Mouse (Mus musculus) MN1 (cell line): ENCODE measurements at regions not wholly inside any gene's neighbourhood (a gene's known extent, or its start where the extent isn't known, plus 50 kb on each side); places are given as distances from the start of the nearest gene placed in this dataset.

Source experiments
- DNase-seq: peaks from one replicate; pipeline ENCODE4 v3.0.0-alpha.2; 2016; ENCODE audit warnings: low spot score

GRCm38 (mm10) chr6:49641256-49641655 is 181.3 kb upstream of the Npy start:
- DNase-seq = no peak

GRCm38 (mm10) chr6:49654541-49655130 is 167.9 kb upstream of the Npy start:
- peak; percentile 47 for DNase-seq

GRCm38 (mm10) chr6:49655241-49655640 is 167.3 kb upstream of the Npy start:
- DNase-seq = no peak

GRCm38 (mm10) chr6:49656359-49657280 is 165.9 kb upstream of the Npy start:
- DNase-seq = peak; percentile 49

- DNase-seq = no peak
Measured at GRCm38 (mm10) chr6:49657988-49658387, 164.5 kb upstream of the Npy start.

- DNase-seq = no peak
Measured at GRCm38 (mm10) chr6:49670991-49671390, 151.5 kb upstream of the Npy start.

GRCm38 (mm10) chr6:49671912-49672311 is 150.6 kb upstream of the Npy start:
- DNase-seq = no peak

GRCm38 (mm10) chr6:49686776-49687175 is 135.7 kb upstream of the Npy start:
- DNase-seq = no peak

GRCm38 (mm10) chr6:49692032-49692539 is 130.4 kb upstream of the Npy start:
- no peak for DNase-seq

- no peak for DNase-seq
Measured at GRCm38 (mm10) chr6:49694851-49695250, 127.7 kb upstream of the Npy start.

- DNase-seq = peak; percentile 34
Measured at GRCm38 (mm10) chr6:49696990-49697389, 125.5 kb upstream of the Npy start.

- no peak for DNase-seq
Measured at GRCm38 (mm10) chr6:49701453-49701852, 121.1 kb upstream of the Npy start.

GRCm38 (mm10) chr6:49712980-49713379 is 109.5 kb upstream of the Npy start:
- no peak for DNase-seq

GRCm38 (mm10) chr6:49716520-49716919 is 106.0 kb upstream of the Npy start:
- peak; percentile 51 for DNase-seq

GRCm38 (mm10) chr6:49716945-49717344 is 105.6 kb upstream of the Npy start:
- no peak for DNase-seq

GRCm38 (mm10) chr6:49733191-49733590 is 89.3 kb upstream of the Npy start:
- DNase-seq = no peak

- DNase-seq = no peak
Measured at GRCm38 (mm10) chr6:49743157-49743556, 79.4 kb upstream of the Npy start.

GRCm38 (mm10) chr6:49745301-49745700 is 77.2 kb upstream of the Npy start:
- DNase-seq = no peak

GRCm38 (mm10) chr6:49750544-49750943 is 72.0 kb upstream of the Npy start:
- no peak for DNase-seq

- DNase-seq = no peak
Measured at GRCm38 (mm10) chr6:49759614-49760013, 62.9 kb upstream of the Npy start.

- DNase-seq = peak; percentile 65
Measured at GRCm38 (mm10) chr6:49764746-49765145, 57.8 kb upstream of the Npy start.

- no peak for DNase-seq
Measured at GRCm38 (mm10) chr6:49769904-49770720, 52.4 kb upstream of the Npy start.
